Mouse (Mus musculus) adrenal gland, adult 2 months (tissue): Measurements from ENCODE around the gene Aga. TPM values are rescaled to one million over a fixed set of nuclear protein-coding genes. Genes with fewer than 3 reads are reported as not detected.
"Not testable (repeated sequence)": the region's sequence is repeated elsewhere in the genome, so short reads cannot be mapped to it uniquely, and the experiment has no call there.

Source experiments
- DNase-seq: peaks from one replicate; pipeline ENCODE4 v3.0.0; 2021
- long read RNA-seq: library from polyadenylated mRNA; stranded (forward); transcript quantifications from one replicate; pipeline ENCODE4 v2.0.0, GENCODE M21; 2021
- polyA plus RNA-seq: library from polyadenylated mRNA; depleted of rRNA; stranded (reverse); fragments of >200 nt; gene quantifications from 2 replicates; pipeline ENCODE4 v1.2.3, GENCODE M21; 2012; rRNA removed
- total RNA-seq, 2 experiments: library from RNA; stranded (reverse); gene quantifications; 2 replicates each; pipeline ENCODE4 v1.2.3; 2021

Aga gene
- total RNA-seq (10 to 100 TPM; 28.9 to 33.6 TPM), polyA plus RNA-seq (3.6 and 3.9 TPM in 2 replicates)
- long read RNA-seq, transcript Aga-201 (9 exons, 1,181 nt) = major isoform, 25 of 26 reads
- long read RNA-seq, partial matches to known transcripts = 0 of 26 reads
- long read RNA-seq, other reads (novel, unspliced or antisense) = 1 of 26 reads

DNA sequence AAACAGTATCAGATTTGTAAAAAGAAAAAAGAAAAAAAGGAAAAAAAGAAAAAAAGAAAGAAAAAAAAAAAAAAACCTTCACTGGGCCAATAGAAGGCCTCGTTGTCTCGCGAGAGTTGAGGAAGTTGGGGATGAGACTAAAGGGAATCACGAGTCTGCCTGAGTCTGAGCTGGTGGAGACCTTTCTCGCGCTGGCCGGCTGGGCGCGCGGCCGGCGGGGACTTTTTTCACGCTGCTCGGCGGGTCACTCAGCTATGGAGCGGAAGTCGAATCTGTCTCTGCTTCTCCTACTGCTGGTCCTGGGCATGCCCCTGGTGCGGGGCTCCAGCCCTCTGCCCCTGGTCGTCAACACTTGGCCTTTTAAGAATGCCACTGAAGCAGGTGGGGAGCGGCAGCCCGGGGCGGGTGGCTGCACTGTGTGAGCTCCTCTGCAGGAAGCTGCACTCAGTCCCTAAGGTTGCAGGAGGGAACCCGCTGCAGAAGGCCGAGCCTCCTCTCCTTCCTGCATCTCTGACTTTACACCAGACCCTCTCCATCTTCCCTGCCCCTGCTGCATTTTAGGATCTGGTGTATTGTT, at the start of gene Aga:
Gene Aga (plus strand): TSS at position 177 of the 577 bp plus-strand sequence.
- peak; percentile 93 for DNase-seq

DNA sequence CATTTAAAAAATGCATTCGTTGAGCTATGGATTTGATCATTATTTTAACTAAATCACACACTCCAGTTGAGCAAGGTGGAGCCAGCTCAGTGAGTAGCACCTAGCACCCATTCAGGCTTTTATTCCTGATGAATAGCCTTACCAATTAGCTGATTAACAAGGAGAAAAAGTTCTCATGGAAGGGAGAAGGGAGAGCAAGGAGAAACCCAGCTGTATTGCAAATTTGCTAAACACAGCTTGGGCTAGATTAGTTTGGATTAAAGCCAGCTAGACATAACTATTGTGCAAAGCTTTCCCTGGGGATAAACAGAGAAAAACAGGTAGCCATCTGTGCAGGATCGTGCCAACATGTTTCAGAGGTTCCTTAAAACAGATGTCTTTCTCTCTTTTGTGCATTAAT, 22.5 kb upstream of the Aga start:
- DNase-seq = no peak

DNA sequence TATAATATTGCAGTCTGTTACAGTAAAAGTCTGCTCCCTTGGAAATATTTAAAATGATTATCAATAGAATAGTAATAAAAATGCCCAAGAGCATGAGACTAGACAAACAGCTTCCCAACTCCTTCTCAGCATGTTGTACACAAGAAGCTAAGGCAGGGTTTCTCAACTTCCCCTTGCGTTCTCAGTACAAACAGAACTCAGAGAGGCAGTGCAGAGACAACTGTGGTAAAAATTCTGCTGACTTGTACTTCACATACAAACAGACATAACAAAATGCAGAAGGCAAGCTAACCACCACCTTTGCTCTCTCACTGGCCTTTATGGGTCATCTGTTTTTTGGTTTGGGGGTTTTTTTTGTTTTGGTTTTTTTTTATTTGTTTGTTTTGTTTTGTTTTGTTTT, 15.3 kb upstream of the Aga start:
- DNase-seq = no peak

DNA sequence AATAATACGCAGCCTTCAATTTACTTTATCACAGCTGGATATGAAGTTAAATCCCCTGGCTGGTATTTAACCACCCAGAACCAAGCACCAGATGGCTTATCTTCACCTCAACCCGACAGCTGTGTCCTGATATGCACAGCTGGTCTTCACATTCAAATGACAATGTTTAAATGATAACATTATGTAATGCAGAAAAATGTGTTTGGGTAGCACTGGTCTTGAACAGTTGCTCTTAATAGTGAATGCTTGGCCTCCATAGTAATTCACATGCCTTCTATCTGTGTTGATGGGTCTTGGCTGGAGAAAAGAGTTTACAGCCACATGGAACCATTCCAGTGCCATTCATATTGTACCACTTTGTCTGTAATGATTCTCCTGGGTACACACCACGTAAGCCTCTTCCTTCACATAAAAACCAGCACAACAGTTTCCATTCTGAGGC, 14.6 kb upstream of the Aga start:
- no peak for DNase-seq

DNA sequence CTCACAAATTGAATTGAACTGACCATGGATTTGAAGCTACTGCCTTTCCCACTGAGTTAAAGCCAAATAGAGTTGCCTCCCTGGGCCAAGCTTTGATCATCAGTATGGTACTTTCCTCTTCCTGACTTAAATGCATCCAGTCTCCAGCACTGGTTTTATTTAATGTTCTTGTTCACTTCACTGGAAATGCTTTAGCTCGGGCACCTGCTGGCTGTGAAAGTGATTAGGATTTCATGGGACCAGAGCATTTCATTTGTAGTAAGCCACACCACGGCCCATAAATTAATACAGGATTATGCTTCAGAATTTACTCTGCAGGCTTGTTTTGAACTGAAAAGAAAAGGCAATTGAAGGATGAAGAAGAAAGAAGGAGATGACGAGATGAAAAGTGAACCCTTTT, 26.5 kb downstream of the Aga start:
- DNase-seq = not testable (repeated sequence)

DNA sequence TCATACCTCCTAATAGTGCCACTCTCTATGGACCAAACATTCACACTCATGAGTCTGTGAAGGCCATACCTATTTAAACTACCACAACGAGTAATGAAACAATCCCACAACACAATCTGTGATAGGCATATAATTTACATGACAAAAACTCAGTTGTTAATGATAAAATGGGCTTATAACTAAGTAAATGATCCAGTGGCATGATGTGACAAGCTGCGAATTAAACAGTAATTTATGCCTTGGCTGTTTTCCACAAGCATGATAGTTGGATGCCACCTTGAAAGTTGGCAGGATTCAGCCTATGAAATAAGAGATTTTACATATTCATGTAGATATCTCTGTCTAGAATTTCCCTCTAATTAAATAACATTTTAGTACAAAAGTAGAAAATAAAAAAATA, 28.1 kb downstream of the Aga start:
- DNase-seq = no peak

DNA sequence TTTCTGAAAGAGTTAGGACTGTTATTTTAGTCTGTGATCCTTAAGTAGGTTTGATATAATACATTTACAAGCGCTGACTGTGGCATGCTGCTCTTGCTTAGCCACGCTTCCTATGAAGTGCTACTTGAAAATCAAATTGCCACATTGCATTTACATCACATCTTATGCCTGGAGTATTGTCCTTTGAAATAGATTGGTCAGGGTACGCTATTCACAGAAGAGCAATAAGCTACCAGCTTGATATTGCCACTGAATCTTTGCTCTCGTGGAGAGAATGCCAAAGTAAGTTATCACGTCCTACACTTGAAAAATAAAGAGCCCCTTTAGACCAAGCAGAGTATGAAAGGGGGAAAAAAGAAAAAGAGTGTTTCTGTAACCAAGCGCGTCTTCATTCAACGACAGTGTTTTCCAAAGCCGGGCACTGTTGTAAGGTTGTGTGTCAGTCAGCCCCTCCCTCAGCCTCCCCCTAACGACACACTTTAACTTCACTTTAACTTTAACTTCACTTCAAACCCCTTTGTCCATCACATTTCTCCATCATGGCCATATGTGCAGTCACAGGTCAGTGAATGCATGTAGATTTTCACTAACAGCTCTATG, 51.0 kb downstream of the Aga start:
- no peak for DNase-seq

DNA sequence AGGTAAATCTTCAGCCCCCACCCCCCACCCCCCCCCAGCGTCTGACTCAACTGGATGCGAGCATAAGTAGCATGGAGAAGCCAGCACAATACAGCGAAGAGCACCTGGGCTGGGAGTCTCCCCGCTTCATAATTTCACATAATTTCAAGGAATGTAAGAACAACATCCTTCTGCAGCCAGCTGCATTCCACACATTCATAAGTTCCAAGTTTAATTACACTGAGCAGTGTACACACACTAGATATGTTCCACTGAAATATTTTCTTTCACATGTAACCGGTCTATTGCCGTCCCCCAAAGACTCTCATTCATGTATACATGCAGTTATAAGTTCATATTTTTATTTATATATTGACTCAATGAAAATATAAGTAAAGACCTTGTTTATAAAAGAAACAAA, 54.7 kb downstream of the Aga start:
- DNase-seq = no peak

Other genes with a start within 250 kb of the Aga start
- gene Neil3, start 127.3 kb downstream of the Aga start, total RNA-seq = under 1 TPM; 0.35 to 0.69 TPM
- 0.11 and 0.17 TPM in 2 replicates for gene Neil3, start 127.3 kb downstream of the Aga start, polyA plus RNA-seq